Mouse (Mus musculus) thymus, adult 2 months (tissue): ENCODE results near the gene Wscd2. TPM values are rescaled to one million over a fixed set of nuclear protein-coding genes. Genes with fewer than 3 reads are reported as not detected.

Experiments
- DNase-seq: peaks from one replicate; pipeline ENCODE4 v3.0.0; 2021
- H3K27ac ChIP-seq: fragments of 200-500 bp; 2 replicates; pipeline ENCODE4 v1.5.1; 2012; ENCODE audit warnings: low read length, control low read depth; ENCODE audit not compliant: control insufficient read depth, insufficient read depth
- H3K27me3 ChIP-seq: fragments of 200-500 bp; 2 replicates; pipeline ENCODE4 v1.6.1; 2012; ENCODE audit warnings: mild to moderate bottlenecking, low read length, moderate library complexity, mixed read lengths; ENCODE audit not compliant: control insufficient read depth, insufficient read depth
- H3K36me3 ChIP-seq: fragments of 200-500 bp; 2 replicates; pipeline ENCODE4 v1.6.1; 2012; ENCODE audit warnings: mild to moderate bottlenecking, low read length, moderate library complexity; ENCODE audit not compliant: control insufficient read depth, insufficient read depth
- H3K4me1 ChIP-seq: fragments of 200-500 bp; replicated peaks from 2 replicates; pipeline ENCODE4 v1.6.1; 2012; ENCODE audit warnings: low read length; ENCODE audit not compliant: control insufficient read depth, insufficient read depth
- H3K4me3 ChIP-seq: fragments of 200-500 bp; 2 replicates; pipeline ENCODE4 v1.5.1; 2012; ENCODE audit warnings: mild to moderate bottlenecking, low read length, control low read depth, moderate library complexity; ENCODE audit not compliant: control insufficient read depth, insufficient read depth
- CTCF ChIP-seq: fragments of 200-500 bp; IDR thresholded peaks from 2 replicates; pipeline ENCODE4 v1.5.1; 2012; ENCODE audit warnings: mild to moderate bottlenecking, control low read depth, low read length, moderate library complexity, borderline replicate concordance; ENCODE audit not compliant: control insufficient read depth, poor library complexity, insufficient read depth; ENCODE audit errors: extremely low read depth
- POLR2A ChIP-seq: fragments of 200-500 bp; IDR thresholded peaks from 2 replicates; pipeline ENCODE4 v1.6.1; 2012; ENCODE audit warnings: mild to moderate bottlenecking, low read length, control low read depth, moderate library complexity; ENCODE audit not compliant: control insufficient read depth, poor library complexity, insufficient read depth; ENCODE audit errors: extremely low read depth
- WGBS: fragments of 180-500 bp; shearing (Covaris S2); methylation state at CpG from one replicate; pipeline ENCODE4 v1.1.7; 2018; 5-methylcytosine and 5-hydroxymethylcytosine counted together
- polyA plus RNA-seq: library from polyadenylated mRNA; depleted of rRNA; stranded (reverse); fragments of >200 nt; gene quantifications from 2 replicates; pipeline ENCODE4 v1.2.3, GENCODE M21; 2012

Wscd2 gene
- polyA plus RNA-seq, 1 experiment, result 1.2 TPM

DNA sequence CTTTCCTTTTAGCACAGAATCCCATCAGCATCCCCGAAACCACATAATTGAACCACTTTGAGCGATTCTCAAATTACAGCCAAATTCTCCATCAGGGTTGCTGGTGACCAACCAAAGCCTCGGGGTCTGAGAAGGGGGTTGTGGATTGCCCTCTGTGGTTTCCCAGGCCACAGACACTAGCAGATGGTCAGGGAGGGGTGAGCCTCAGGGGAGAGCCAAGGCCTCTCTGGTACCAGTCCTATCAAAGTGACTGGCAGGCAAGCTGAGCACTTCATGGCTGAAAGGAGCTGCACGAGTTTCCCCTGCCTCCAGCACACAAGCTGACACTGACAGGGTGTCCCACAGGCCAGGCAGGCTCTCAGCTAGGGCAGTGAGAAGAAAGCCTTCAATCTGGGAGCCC, 14.5 kb downstream of the Wscd2 start:
- H3K27ac ChIP-seq, result no peak overlapping the region
- H3K4me1 ChIP-seq, result 0 out of 2 replicates have a peak, but pooled peaks cover 2% of the 10 kb centered on the region
- TF ChIP-seq CTCF, result no peak
- TF ChIP-seq POLR2A, result no peak
- no peak for DNase-seq
- H3K4me3 ChIP-seq, result no peak overlapping the region
- WGBS, result 36% methylated on average over 4 of the region's 4 CpGs
- no peaks in the 10 kb centered on the region for H3K27me3 ChIP-seq
- H3K36me3 ChIP-seq, result no peaks in the 10 kb centered on the region

- Histone ChIP-seq H3K4me3 (no peak overlapping the region), H3K27me3 (no peaks in the 10 kb centered on the region), H3K27ac (no peak overlapping the region), H3K36me3 (no peaks in the 10 kb centered on the region), H3K4me1 (0 out of 2 replicates have a peak, but pooled peaks cover 2% of the 10 kb centered on the region)
- TF ChIP-seq CTCF (no peak), POLR2A (no peak)
- WGBS, result 16% methylated on average over 6 of the region's 6 CpGs
- DNase-seq, result no peak
Observed at GRCm38 (mm10) chr5:113506065-113506464, 15.9 kb downstream of the Wscd2 start.

DNA sequence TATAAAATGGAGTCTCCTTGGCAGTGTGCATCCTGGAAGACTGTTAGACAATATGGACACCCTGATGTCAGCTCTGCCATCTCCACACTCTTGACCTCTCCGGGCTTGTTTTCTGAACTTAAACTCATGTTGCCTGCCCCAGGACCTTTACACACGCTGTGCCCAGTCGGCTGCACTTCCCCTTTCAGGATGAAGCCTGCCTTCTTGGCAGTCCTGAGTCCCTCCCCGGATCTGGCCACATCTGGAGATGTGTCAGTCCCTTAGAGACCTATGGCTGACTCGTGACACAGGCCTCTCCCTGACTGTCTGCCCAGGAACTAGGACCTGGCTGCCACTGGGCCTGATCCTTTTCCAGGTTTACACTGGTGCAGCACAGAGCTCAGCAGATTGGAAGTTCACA, 16.6 kb downstream of the Wscd2 start:
- H3K4me3 ChIP-seq, result no peak overlapping the region
- 0 out of 2 replicates have a peak, but pooled peaks cover 2% of the 10 kb centered on the region for H3K4me1 ChIP-seq
- no peak for DNase-seq
- no peak for TF ChIP-seq POLR2A
- TF ChIP-seq CTCF, result no peak
- 68% methylated on average over 5 of the region's 5 CpGs for WGBS
- H3K36me3 ChIP-seq, result no peaks in the 10 kb centered on the region
- H3K27ac ChIP-seq, result no peak overlapping the region
- H3K27me3 ChIP-seq, result no peaks in the 10 kb centered on the region

DNA sequence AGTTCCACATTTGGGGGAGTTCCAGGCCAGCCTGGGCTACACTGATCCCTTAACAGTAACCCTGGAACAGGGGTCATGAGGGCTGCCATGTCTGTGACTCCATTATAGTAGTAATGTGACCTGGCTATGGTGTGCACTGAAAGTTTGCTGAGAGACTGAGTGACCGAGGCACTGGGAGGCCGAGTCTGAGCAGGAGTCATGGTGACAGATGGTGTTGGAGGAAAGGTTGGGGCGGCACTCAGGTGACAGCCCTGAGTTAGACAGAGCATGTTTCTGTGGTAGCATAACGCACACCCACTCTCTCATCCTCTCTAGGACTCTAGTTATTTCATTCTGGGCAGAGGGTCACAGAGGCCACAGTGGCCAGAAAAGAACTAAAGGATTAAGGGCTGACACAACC, 19.0 kb downstream of the Wscd2 start:
- Histone ChIP-seq H3K27ac (no peak overlapping the region), H3K4me1 (0 out of 2 replicates have a peak, but pooled peaks cover 2% of the 10 kb centered on the region), H3K4me3 (no peak overlapping the region), H3K27me3 (no peaks in the 10 kb centered on the region), H3K36me3 (no peaks in the 10 kb centered on the region)
- DNase-seq, result no peak
- TF ChIP-seq POLR2A (no peak), CTCF (no peak)
- 92% methylated on average over 4 of the region's 4 CpGs for WGBS

DNA sequence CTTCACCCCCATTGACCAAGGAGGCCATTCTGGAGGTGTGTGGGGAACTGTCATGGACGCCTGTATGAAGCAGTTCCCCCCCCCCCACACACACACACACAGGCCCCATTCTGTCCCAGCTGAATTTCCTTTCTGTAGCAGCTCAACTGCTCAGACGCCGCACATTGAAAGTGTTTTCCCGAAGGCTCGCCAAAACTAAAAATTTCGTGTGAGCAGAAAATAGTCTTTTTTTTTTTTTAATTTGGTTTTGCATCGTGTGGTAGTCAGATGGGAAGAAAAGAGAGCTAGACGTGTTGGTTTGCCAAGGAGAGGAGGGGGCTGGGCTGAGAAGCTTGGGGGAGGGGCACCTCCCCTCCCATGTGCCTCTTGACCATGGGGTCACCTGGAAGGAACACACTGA, 23.5 kb downstream of the Wscd2 start:
- WGBS, result 86% methylated on average over 8 of the region's 8 CpGs
- TF ChIP-seq POLR2A, result no peak
- no peak for TF ChIP-seq CTCF
- H3K36me3 ChIP-seq, result no peaks in the 10 kb centered on the region

DNA sequence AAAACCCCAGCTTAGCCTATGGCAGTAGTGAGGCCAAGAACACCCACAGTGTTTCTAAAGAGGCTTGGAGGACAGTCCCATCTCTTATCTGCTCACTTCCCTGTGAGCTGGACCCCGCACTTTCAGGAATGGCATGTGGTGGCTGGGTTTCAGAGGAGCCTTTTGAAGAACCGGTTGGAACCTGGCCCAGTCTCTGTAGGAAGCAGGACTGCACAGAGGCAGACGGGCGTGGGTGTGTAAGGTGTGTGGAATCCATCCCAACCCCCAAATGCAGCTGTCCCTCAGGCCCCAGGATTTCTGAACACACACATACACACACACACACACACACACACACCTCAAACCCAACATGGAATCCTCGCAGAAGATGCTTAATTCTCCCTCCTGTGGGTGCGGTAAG, 23.9 kb downstream of the Wscd2 start:
- TF ChIP-seq CTCF, result no peak
- no peak for TF ChIP-seq POLR2A
- DNase-seq, result no peak
- 86% methylated on average over 6 of the region's 6 CpGs for WGBS
- no peaks in the 10 kb centered on the region for H3K27me3 ChIP-seq
- no peaks in the 10 kb centered on the region for H3K36me3 ChIP-seq
- no peaks in the 10 kb centered on the region for H3K4me1 ChIP-seq
- H3K4me3 ChIP-seq, result no peak overlapping the region
- H3K27ac ChIP-seq, result no peak overlapping the region

More for the DNA sequence above, 23.5 kb downstream of the Wscd2 start:
- no peaks in the 10 kb centered on the region for H3K4me1 ChIP-seq
- H3K4me3 ChIP-seq, result no peak overlapping the region
- H3K27ac ChIP-seq, result no peak overlapping the region
- DNase-seq, result no peak
- H3K27me3 ChIP-seq, result no peaks in the 10 kb centered on the region

DNA sequence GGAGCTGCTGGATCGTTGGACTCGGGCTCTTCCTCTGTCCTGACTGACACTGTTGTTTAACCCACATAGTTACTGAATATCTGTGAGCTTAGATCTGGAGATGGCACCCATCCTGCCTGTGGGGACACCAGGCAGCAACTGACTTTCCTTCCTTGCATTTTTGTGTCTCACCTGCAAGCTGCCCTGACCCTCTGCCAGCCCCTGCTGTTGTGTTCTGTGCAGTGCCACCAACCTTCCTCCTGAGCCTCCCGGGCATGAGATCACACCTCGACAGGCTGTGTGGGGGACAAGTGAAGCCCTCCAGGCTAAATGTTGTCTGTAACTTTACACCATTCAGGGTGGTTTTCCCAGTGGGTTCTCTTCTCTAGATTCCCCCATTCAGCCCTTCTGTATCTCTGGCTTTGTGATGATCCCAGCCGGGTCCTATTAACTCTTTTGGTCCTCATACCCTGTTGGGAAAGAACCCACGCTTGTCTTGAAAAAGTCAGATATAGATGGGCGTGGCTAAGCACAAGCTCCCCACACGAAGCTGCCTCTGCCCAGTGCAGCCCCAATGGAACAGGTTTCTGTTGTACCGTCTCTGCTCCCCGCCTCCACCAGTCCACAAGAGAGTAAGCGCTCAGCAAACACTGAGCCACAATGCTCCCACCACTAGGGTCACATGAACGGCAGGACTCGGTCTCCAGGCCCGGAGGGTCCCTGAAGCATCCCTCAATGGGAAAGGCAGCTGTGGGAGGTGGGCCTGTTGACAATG, 26.2 kb downstream of the Wscd2 start:
- no peaks in the 10 kb centered on the region for H3K4me1 ChIP-seq
- DNase-seq, result no peak
- H3K27ac ChIP-seq, result no peak overlapping the region
- H3K36me3 ChIP-seq, result no peaks in the 10 kb centered on the region
- no peak for TF ChIP-seq POLR2A
- TF ChIP-seq CTCF, result no peak
- H3K4me3 ChIP-seq, result no peak overlapping the region
- WGBS, result 66% methylated on average over 14 of the region's 14 CpGs
- H3K27me3 ChIP-seq, result no peaks in the 10 kb centered on the region
